19 mouse cellular contexts compared by ENCODE assay signal in genomic region chr1:105669700-105670099, GRCm38 (mm10).
"Had no signal": no experiment of that assay in that cellular context is flagged by ENCODE, and none has a peak within 500 bp of the region (broad histone marks: within the 10 kb centered on the region; RNA-seq: fewer than 3 reads in every experiment).

No protein-coding gene starts in this region.

- H3K9ac ChIP-seq: liver, embryonic 12.5 days; liver, embryonic 14.5 days; lung, embryonic 15.5 days; midbrain, embryonic 12.5 days; neural tube, embryonic 13.5 days; neural tube, embryonic 15.5 days had no signal

- ATAC-seq: liver, embryonic 12.5 days; midbrain, embryonic 16.5 days had no signal

- H3K27me3 ChIP-seq: liver, embryonic 12.5 days; lung, embryonic 15.5 days; midbrain, embryonic 12.5 days; neural tube, embryonic 13.5 days; neural tube, embryonic 15.5 days had no signal

- H3K36me3 ChIP-seq: lung, embryonic 15.5 days; midbrain, embryonic 12.5 days; neural tube, embryonic 15.5 days had no signal

- H3K4me3 ChIP-seq: liver, embryonic 12.5 days; lung, embryonic 15.5 days; midbrain, embryonic 10.5 days; midbrain, embryonic 12.5 days; myocyte; neural tube, embryonic 13.5 days; neural tube, embryonic 15.5 days had no signal

- DNase-seq: lung, postnatal 4 days; midbrain, embryonic 14.5 days; retina, postnatal 1 day; right cerebral cortex, adult 18-20 months; right cerebral cortex, postnatal 25 days; right cerebral cortex, postnatal 4 days; spleen, adult 18-20 months; thymus, adult 18-20 months; thymus, postnatal 14 days; thymus, postnatal 36 days had no signal

- H3K9me3 ChIP-seq: liver, embryonic 12.5 days; lung, embryonic 15.5 days; midbrain, embryonic 10.5 days; midbrain, embryonic 12.5 days; neural tube, embryonic 13.5 days; neural tube, embryonic 15.5 days had no signal

- H3K27ac ChIP-seq: liver, embryonic 12.5 days; liver, embryonic 14.5 days; lung, embryonic 15.5 days; midbrain, embryonic 10.5 days; midbrain, embryonic 12.5 days; neural tube, embryonic 13.5 days; neural tube, embryonic 15.5 days had no signal
